Mouse (Mus musculus) ES-E14 (cell line): ENCODE measurements at regions not wholly inside any gene's neighbourhood (a gene's known extent, or its start where the extent isn't known, plus 50 kb on each side); places are given as distances from the start of the nearest gene placed in this dataset.

ENCODE experiments used
- DNase-seq: peaks from one replicate; pipeline ENCODE4 v3.0.0-alpha.2; 2013; ENCODE audit warnings: low read depth, low spot score
- H3K27ac ChIP-seq: 2 replicates; pipeline ENCODE4 v1.5.1; 2012; ENCODE audit warnings: low read depth, mild to moderate bottlenecking, low read length, moderate library complexity, mixed read lengths; ENCODE audit not compliant: poor library complexity, insufficient read depth, severe bottlenecking
- H3K36me3 ChIP-seq: 2 replicates; pipeline ENCODE4 v1.6.1; 2012; ENCODE audit warnings: mild to moderate bottlenecking, low read length, moderate library complexity, mixed read lengths; ENCODE audit not compliant: control insufficient read depth, poor library complexity, insufficient read depth, severe bottlenecking
- H3K4me1 ChIP-seq, 2 experiments: fragments of 150-350 bp in 1 of 2; sonication (generic) in 1 of 2; 2 replicates each; pipeline ENCODE4 v1.6.1; 2012; ENCODE audit warnings: low read length in 2 of 2, mild to moderate bottlenecking in 1 of 2, mixed read lengths in 1 of 2; ENCODE audit not compliant: control insufficient read depth in 2 of 2, insufficient read depth in 2 of 2, poor library complexity in 1 of 2
- H3K4me3 ChIP-seq, 2 experiments: fragments of 150-350 bp in 1 of 2; sonication (generic) in 1 of 2; 2 replicates each; pipeline ENCODE4 v1.5.1; 2012; ENCODE audit warnings: low read length in 2 of 2, low read depth in 1 of 2, mild to moderate bottlenecking in 1 of 2, mixed read lengths in 1 of 2; ENCODE audit not compliant: insufficient read depth in 1 of 2, poor library complexity in 1 of 2, severe bottlenecking in 1 of 2
- H3K9ac ChIP-seq: 2 replicates; pipeline ENCODE4 v1.6.1; 2012; ENCODE audit warnings: low read depth, mild to moderate bottlenecking, low read length, mixed read lengths; ENCODE audit not compliant: poor library complexity, insufficient read depth, severe bottlenecking
- H3K9me3 ChIP-seq: fragments of 150-350 bp; sonication (generic); 2 replicates; pipeline ENCODE4 v1.6.1; 2012; ENCODE audit warnings: low read depth, mild to moderate bottlenecking, low read length; ENCODE audit not compliant: control insufficient read depth, insufficient read depth
- CHD2 ChIP-seq: IDR thresholded peaks from 2 replicates; pipeline ENCODE4 v1.6.1; 2014; ENCODE audit warnings: mild to moderate bottlenecking, low read depth, low read length, inconsistent platforms
- HCFC1 ChIP-seq: IDR thresholded peaks from 2 replicates; pipeline ENCODE4 v1.6.1; 2012; ENCODE audit warnings: low read length, inconsistent platforms, borderline replicate concordance; ENCODE audit not compliant: insufficient read depth
- MAFK ChIP-seq: IDR thresholded peaks from 2 replicates; pipeline ENCODE4 v1.6.1; 2014; ENCODE audit warnings: mild to moderate bottlenecking, low read depth, low read length, inconsistent platforms; ENCODE audit not compliant: insufficient read depth
- ZC3H11A ChIP-seq: IDR thresholded peaks from 2 replicates; pipeline ENCODE4 v1.6.1; 2012; ENCODE audit warnings: low read depth, mild to moderate bottlenecking, inconsistent platforms, low read length, borderline replicate concordance
- ZNF384 ChIP-seq: IDR thresholded peaks from 2 replicates; pipeline ENCODE4 v1.6.1; 2012; ENCODE audit warnings: low read depth, low read length, inconsistent platforms
- in situ Hi-C, 2 experiments: fragments of 600-800 bp; cut with MboI; formaldehyde crosslinking; loops; one replicate each; pipeline ENCODE4 v1.15.1; 2025; ENCODE audit warnings: low sequenced_read_pairs in 2 of 2, inconsistent platforms in 1 of 2; ENCODE audit not compliant: unreplicated experiment in 2 of 2

DNA sequence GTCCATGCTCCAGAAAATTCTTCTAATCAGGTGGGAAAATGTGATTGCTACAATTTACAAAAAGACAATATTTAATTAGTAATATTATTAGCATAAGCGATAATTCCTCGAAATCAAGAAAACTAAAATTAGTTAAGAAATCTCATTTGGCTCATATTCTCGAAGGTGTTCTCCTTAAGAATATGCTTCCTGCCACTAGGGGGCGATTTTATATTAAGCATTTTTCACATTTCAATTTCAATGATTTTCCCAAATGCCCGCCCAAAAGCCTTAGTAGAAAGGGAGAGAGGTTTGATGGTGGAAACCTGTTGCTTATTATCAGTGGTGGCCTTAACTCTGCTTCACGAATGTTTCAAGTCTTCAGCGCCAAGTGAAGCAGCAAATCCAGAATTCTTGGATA lies 916.9 kb upstream of the Slc39a10 start:
- Histone ChIP-seq H3K27ac (no peak overlapping the region), H3K4me1 (no peaks in the 10 kb centered on the region), H3K4me3 (no peak overlapping the region), H3K36me3 (no peaks in the 10 kb centered on the region), H3K9me3 (no peaks in the 10 kb centered on the region), H3K9ac (no peak overlapping the region)
- TF ChIP-seq CHD2 (no peak), ZNF384 (peak; percentile 50; the same call in 1 of the 2 replicates), ZC3H11A (no peak), HCFC1 (no peak), MAFK (no peak)
- DNase-seq, result peak; percentile 21
- in situ Hi-C loops, result no loop called here

DNA sequence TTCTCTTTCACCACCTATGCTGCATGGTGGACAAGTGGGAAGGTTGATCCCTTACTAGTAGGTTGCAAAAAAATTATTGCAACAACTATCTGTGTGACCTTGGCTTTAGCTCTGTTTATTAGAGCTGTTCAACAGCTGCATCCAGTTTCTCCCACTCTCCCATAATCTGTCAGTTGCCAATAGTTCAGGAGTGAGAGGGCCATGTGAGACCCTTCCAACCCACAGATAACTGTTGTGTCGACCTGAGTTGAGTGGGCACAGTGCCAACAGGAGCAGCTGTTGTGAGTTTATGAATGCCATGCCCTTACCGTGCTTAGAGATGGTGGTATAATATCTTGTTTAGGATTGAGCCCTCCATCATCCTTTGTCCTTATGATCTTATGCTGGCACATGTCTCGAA lies 902.1 kb upstream of the Slc39a10 start:
- Histone ChIP-seq H3K9me3 (no peaks in the 10 kb centered on the region), H3K4me1 (no peaks in the 10 kb centered on the region), H3K4me3 (no peak overlapping the region), H3K9ac (no peak overlapping the region), H3K27ac (no peak overlapping the region), H3K36me3 (no peaks in the 10 kb centered on the region)
- TF ChIP-seq HCFC1 (no peak), CHD2 (no peak), MAFK (no peak), ZNF384 (no peak), ZC3H11A (no peak)
- no peak for DNase-seq
- in situ Hi-C loops, result no loop called here
